Mouse (Mus musculus) small intestine, adult 2 months (tissue): Measurements from ENCODE around the gene Sp6. TPM values are rescaled to one million over a fixed set of nuclear protein-coding genes. Genes with fewer than 3 reads are reported as not detected.

Experiments
- H3K27ac ChIP-seq: fragments of 200-500 bp; 2 replicates; pipeline ENCODE4 v1.5.1; 2012; ENCODE audit warnings: low read depth, low read length, control low read depth, inconsistent platforms; ENCODE audit not compliant: insufficient read depth
- H3K27me3 ChIP-seq: fragments of 200-500 bp; 2 replicates; pipeline ENCODE4 v1.6.1; 2012; ENCODE audit warnings: mild to moderate bottlenecking, moderate library complexity, low read length, inconsistent platforms; ENCODE audit not compliant: control insufficient read depth, insufficient read depth
- H3K36me3 ChIP-seq: fragments of 200-500 bp; 2 replicates; pipeline ENCODE4 v1.6.1; 2012; ENCODE audit warnings: mild to moderate bottlenecking, low read length, control low read depth, inconsistent platforms; ENCODE audit not compliant: control insufficient read depth, insufficient read depth
- H3K4me1 ChIP-seq: fragments of 200-500 bp; 2 replicates; pipeline ENCODE4 v1.6.1; 2012; ENCODE audit warnings: low read length, inconsistent platforms, mixed read lengths; ENCODE audit not compliant: control insufficient read depth, insufficient read depth, insufficient read length
- H3K4me3 ChIP-seq: fragments of 200-500 bp; 2 replicates; pipeline ENCODE4 v1.5.1; 2012; ENCODE audit warnings: low read depth, mild to moderate bottlenecking, control low read depth, inconsistent platforms, low read length, moderate library complexity
- CTCF ChIP-seq: fragments of 200-500 bp; IDR thresholded peaks from 2 replicates; pipeline ENCODE4 v1.5.1; 2012; ENCODE audit warnings: low read depth, mild to moderate bottlenecking, control low read depth, inconsistent platforms, low read length, moderate library complexity, mixed read lengths; ENCODE audit not compliant: insufficient replicate concordance, insufficient read length; ENCODE audit errors: extremely low read depth
- POLR2A ChIP-seq: fragments of 200-500 bp; IDR thresholded peaks from 2 replicates; pipeline ENCODE4 v1.6.1; 2012; ENCODE audit warnings: low read depth, mild to moderate bottlenecking, control low read depth, inconsistent platforms, low read length, moderate library complexity
- WGBS: fragments of 180-500 bp; shearing (Covaris S2); methylation state at CpG from one replicate; pipeline ENCODE4 v1.1.7; 2018; 5-methylcytosine and 5-hydroxymethylcytosine counted together
- polyA plus RNA-seq: library from polyadenylated mRNA; depleted of rRNA; stranded (reverse); fragments of >200 nt; gene quantifications from 2 replicates; pipeline ENCODE4 v1.2.3, GENCODE M21; 2012

Gene Sp6
- polyA plus RNA-seq, 1 experiment, result 0.22 TPM

GRCm38 (mm10) chr11:96969746-96970145 lies 43.4 kb upstream of the Sp6 start:
- TF ChIP-seq CTCF (no peak), POLR2A (no peak)
- Histone ChIP-seq H3K4me1 (peaks cover 20% of the 10 kb centered on the region; the same call in 1 of the 2 replicates), H3K4me3 (no peak overlapping the region), H3K36me3 (no peaks in the 10 kb centered on the region), H3K27me3 (no peaks in the 10 kb centered on the region), H3K27ac (peak overlapping the region; percentile 83)
- 73% methylated on average over 1 of the region's 1 CpGs for WGBS

- Histone ChIP-seq H3K36me3 (no peaks in the 10 kb centered on the region), H3K27ac (peak overlapping the region; percentile 59), H3K4me3 (no peak overlapping the region), H3K27me3 (no peaks in the 10 kb centered on the region), H3K4me1 (peaks cover 20% of the 10 kb centered on the region; the same call in 1 of the 2 replicates)
- TF ChIP-seq CTCF (no peak), POLR2A (no peak)
- WGBS, result 68% methylated on average over 3 of the region's 3 CpGs
Observed at GRCm38 (mm10) chr11:96970341-96970740, 42.9 kb upstream of the Sp6 start.

- WGBS, result 78% methylated on average over 5 of the region's 5 CpGs
- H3K36me3 ChIP-seq, result no peaks in the 10 kb centered on the region
- 0 out of 2 replicates have a peak overlapping the region, but pooled peaks have one; percentile 9 for H3K27ac ChIP-seq
- TF ChIP-seq POLR2A (no peak), CTCF (no peak)
- no peak overlapping the region for H3K4me3 ChIP-seq
- peaks cover 16% of the 10 kb centered on the region; the same call in 1 of the 2 replicates for H3K4me1 ChIP-seq
- H3K27me3 ChIP-seq, result no peaks in the 10 kb centered on the region
Observed at GRCm38 (mm10) chr11:96972906-96973305, 40.3 kb upstream of the Sp6 start.

GRCm38 (mm10) chr11:96973426-96973964 lies 39.7 kb upstream of the Sp6 start:
- TF ChIP-seq CTCF (no peak), POLR2A (no peak)
- no peak overlapping the region for H3K4me3 ChIP-seq
- 85% methylated on average over 5 of the region's 5 CpGs for WGBS
- peaks cover 14% of the 10 kb centered on the region for H3K4me1 ChIP-seq
- H3K36me3 ChIP-seq, result no peaks in the 10 kb centered on the region
- H3K27me3 ChIP-seq, result no peaks in the 10 kb centered on the region
- H3K27ac ChIP-seq, result 0 out of 2 replicates have a peak overlapping the region, but pooled peaks have one; percentile 9

GRCm38 (mm10) chr11:96974813-96975212 lies 38.4 kb upstream of the Sp6 start:
- no peak for TF ChIP-seq POLR2A
- TF ChIP-seq CTCF, result no peak
- Histone ChIP-seq H3K4me1 (peaks cover 9% of the 10 kb centered on the region), H3K36me3 (no peaks in the 10 kb centered on the region), H3K27me3 (no peaks in the 10 kb centered on the region), H3K27ac (no peak overlapping the region), H3K4me3 (no peak overlapping the region)
- WGBS, result 71% methylated on average over 5 of the region's 5 CpGs

GRCm38 (mm10) chr11:96975511-96976378 lies 37.4 kb upstream of the Sp6 start:
- Histone ChIP-seq H3K36me3 (no peaks in the 10 kb centered on the region), H3K27ac (no peak overlapping the region), H3K4me3 (no peak overlapping the region), H3K27me3 (no peaks in the 10 kb centered on the region), H3K4me1 (peaks cover 9% of the 10 kb centered on the region)
- no peak for TF ChIP-seq POLR2A
- no peak for TF ChIP-seq CTCF
- WGBS, result 82% methylated on average over 10 of the region's 10 CpGs

GRCm38 (mm10) chr11:96976379-96976687 lies 36.9 kb upstream of the Sp6 start:
- 31% methylated on average over 3 of the region's 3 CpGs for WGBS

More at GRCm38 (mm10) chr11:96976379-96976687, 36.9 kb upstream of the Sp6 start:
- Histone ChIP-seq H3K27me3 (no peaks in the 10 kb centered on the region), H3K27ac (no peak overlapping the region), H3K4me3 (no peak overlapping the region), H3K4me1 (peaks cover 6% of the 10 kb centered on the region), H3K36me3 (no peaks in the 10 kb centered on the region)
- no peak for TF ChIP-seq POLR2A
- no peak for TF ChIP-seq CTCF
